ENCODE assay signal across 10 mouse cellular contexts in genomic region chr11:5255509-5256014, GRCm38 (mm10). TPM values are rescaled to one million over a fixed set of nuclear protein-coding genes. Genes with fewer than 3 reads are reported as not detected.
A peak's percentile ranks its signal among the peaks of the same experiment; 100 is the strongest.
DNase-seq lines count a peak whose midpoint lies in the region; ATAC-seq lines count a peak whose summit lies in the region.
"Had no signal": no experiment of that assay in that cellular context is flagged by ENCODE, and none has a peak within 500 bp of the region (broad histone marks: within the 10 kb centered on the region; RNA-seq: fewer than 3 reads in every experiment).

No protein-coding gene starts in this region.

- 43% methylated on average over 9 of the region's 9 CpGs for WGBS in heart, embryonic 10.5 days
- 19% methylated on average over 9 of the region's 9 CpGs for WGBS in neural tube, embryonic 13.5 days
- 15% methylated on average over 9 of the region's 9 CpGs for WGBS in limb, embryonic 11.5 days

- H3K27ac ChIP-seq in heart, embryonic 10.5 days: 0 out of 2 replicates have a peak overlapping the region, but pooled peaks have one; percentile 26
- H3K27ac ChIP-seq in neural tube, embryonic 13.5 days (replicated peaks): peak overlapping the region; percentile 81
- H3K27ac ChIP-seq in limb, embryonic 11.5 days (replicated peaks; ENCODE audit: low read depth, low read length): peak overlapping the region; percentile 11; the same call in 1 of the 2 replicates
- H3K27ac ChIP-seq: liver, embryonic 12.5 days had no signal

- peak; percentile 24; the same call in 1 of the 2 replicates for ATAC-seq in neural tube, embryonic 13.5 days (ENCODE audit: low read depth)
- no peak for ATAC-seq in limb, embryonic 11.5 days (ENCODE audit: insufficient number of reproducible peaks, low FRiP score, low TSS enrichment, low read depth)
- no peak for ATAC-seq in inflammation-experienced regulatory T-cells, adult 6 months
- no peak for ATAC-seq in monocyte, adult 5-6 weeks (replicated peaks; ENCODE audit: insufficient number of reproducible peaks, low FRiP score, low TSS enrichment, poor library complexity, severe bottlenecking)
- ATAC-seq: liver, embryonic 12.5 days had no signal

- H3K4me1 ChIP-seq in heart, embryonic 10.5 days: peaks cover 64% of the 10 kb centered on the region
- peaks cover 62% of the 10 kb centered on the region for H3K4me1 ChIP-seq in neural tube, embryonic 13.5 days (replicated peaks)
- peaks cover 17% of the 10 kb centered on the region for H3K4me1 ChIP-seq in limb, embryonic 11.5 days (ENCODE audit: control insufficient read depth, insufficient read depth, low read length)

- DNase-seq in heart, embryonic 10.5 days (ENCODE audit: low spot score): no peak
- no peak for DNase-seq in heart, postnatal 4 days
- DNase-seq in neural tube, embryonic 10.5 days (ENCODE audit: extremely low spot score, low spot score): no peak
- no peak for DNase-seq in limb, embryonic 11.5 days (ENCODE audit: low spot score)
- DNase-seq in thymus, postnatal 0 days (ENCODE audit: low spot score): no peak
- DNase-seq: kidney, adult 8-10 months had no signal

- H3K36me3 ChIP-seq in heart, embryonic 10.5 days: no peaks in the 10 kb centered on the region
- no peaks in the 10 kb centered on the region for H3K36me3 ChIP-seq in neural tube, embryonic 13.5 days
- no peaks in the 10 kb centered on the region for H3K36me3 ChIP-seq in limb, embryonic 11.5 days (ENCODE audit: control insufficient read depth, insufficient read depth, low read length)
- H3K36me3 ChIP-seq: liver, embryonic 12.5 days had no signal

- H3K4me2 ChIP-seq in neural tube, embryonic 13.5 days: no peak overlapping the region
- H3K4me2 ChIP-seq in limb, embryonic 11.5 days (ENCODE audit: low read depth, severe bottlenecking): no peak overlapping the region
- H3K4me2 ChIP-seq: liver, embryonic 12.5 days had no signal

- no peak overlapping the region for H3K4me3 ChIP-seq in heart, embryonic 10.5 days
- no peak overlapping the region for H3K4me3 ChIP-seq in neural tube, embryonic 13.5 days
- no peak overlapping the region for H3K4me3 ChIP-seq in limb, embryonic 11.5 days (ENCODE audit: low read depth, low read length)
- H3K4me3 ChIP-seq: liver, embryonic 12.5 days had no signal

- H3K9me3 ChIP-seq in heart, embryonic 10.5 days: no peaks in the 10 kb centered on the region
- H3K9me3 ChIP-seq in neural tube, embryonic 13.5 days: no peaks in the 10 kb centered on the region
- H3K9me3 ChIP-seq in limb, embryonic 11.5 days (ENCODE audit: control insufficient read depth, low read length): no peaks in the 10 kb centered on the region
- H3K9me3 ChIP-seq: liver, embryonic 12.5 days had no signal

- no peaks in the 10 kb centered on the region for H3K27me3 ChIP-seq in heart, embryonic 10.5 days (ENCODE audit: insufficient read depth, poor library complexity, severe bottlenecking)
- H3K27me3 ChIP-seq in neural tube, embryonic 13.5 days: no peaks in the 10 kb centered on the region
- H3K27me3 ChIP-seq in limb, embryonic 11.5 days (ENCODE audit: control insufficient read depth, insufficient read depth, low read length): no peaks in the 10 kb centered on the region

- H3K9ac ChIP-seq in neural tube, embryonic 13.5 days: no peak overlapping the region
- no peak overlapping the region for H3K9ac ChIP-seq in limb, embryonic 11.5 days (ENCODE audit: low read length)
- H3K9ac ChIP-seq: liver, embryonic 12.5 days had no signal

RNA-seq across cellular contexts. Expression of gene Kremen1, which starts 5.8 kb away (rescaled TPM):
- 18.3 and 34.4 TPM in 2 replicates for polyA plus RNA-seq in heart, embryonic 10.5 days (2016; fragmentation: Nextera tagmentation; extraction: Ambion mirVana)
- 10 to 100 TPM; 75.7 to 76.7 TPM for total RNA-seq in heart, postnatal 4 days (2021)
- 7.7 and 8.5 TPM in 2 replicates for polyA plus RNA-seq in neural tube, embryonic 13.5 days (2015; fragmentation: Nextera tagmentation; extraction: Ambion mirVana)
- polyA plus RNA-seq in limb, embryonic 11.5 days (2014; fragmentation: Nextera tagmentation; extraction: Ambion mirVana): 10.3 and 13.6 TPM in 2 replicates
- 1 to 10 TPM; 2.3 to 4.1 (median 3.0) TPM for polyA plus RNA-seq in inflammation-experienced regulatory T-cells, adult 6 months (2017; shearing (Covaris generic))
- polyA plus RNA-seq in thymus, postnatal 0 days (2015; fragmentation: Nextera tagmentation; extraction: Ambion mirVana): 42.9 and 54.9 TPM in 2 replicates
- 4.5 to 8.6 TPM (median 5.0 TPM) in 3 replicates for total RNA-seq in monocyte, adult 5-6 weeks (2017)

Comparison
In these comparisons a context has a peak if more than half of its experiments do, and no peak if none do; other contexts are left out.
1. H3K27ac ChIP-seq: peak in every context shown above with its lines; median percentile 81 in neural tube, embryonic 13.5 days; 26 in heart, embryonic 10.5 days; 11 in limb, embryonic 11.5 days.